Mouse (Mus musculus) C2C12 (cell line): ENCODE results near the gene Taco1. TPM values are rescaled to one million over a fixed set of nuclear protein-coding genes. Genes with fewer than 3 reads are reported as not detected.

Source experiments
- H3K27me3 ChIP-seq: one replicate; pipeline ENCODE4 v1.6.1; 2011; ENCODE audit not compliant: control insufficient read depth, insufficient read depth, insufficient read length
- H3K36me3 ChIP-seq: one replicate; pipeline ENCODE4 v1.6.1; 2011; ENCODE audit not compliant: control insufficient read depth, insufficient read depth
- H3K4me3 ChIP-seq: one replicate; pipeline ENCODE4 v1.5.1; 2011; ENCODE audit warnings: mild to moderate bottlenecking, control low read depth; ENCODE audit not compliant: poor library complexity, insufficient read depth, severe bottlenecking
- H3K79me2 ChIP-seq: one replicate; pipeline ENCODE4 v1.6.1; 2011; ENCODE audit not compliant: control insufficient read depth, insufficient read depth
- H3K79me3 ChIP-seq: one replicate; pipeline ENCODE4 v1.6.1; 2011; ENCODE audit warnings: low read depth, control low read depth
- H3ac ChIP-seq: one replicate; pipeline ENCODE3; 2011; ENCODE audit warnings: low read depth; ENCODE audit not compliant: control insufficient read depth, insufficient read length
- CEBPB ChIP-seq: IDR thresholded peaks from one replicate; pipeline ENCODE4 v1.6.1; 2011; ENCODE audit warnings: low read depth, mild to moderate bottlenecking, control low read depth, moderate library complexity
- CTCF ChIP-seq: IDR thresholded peaks from one replicate; pipeline ENCODE4 v1.5.1; 2011; ENCODE audit not compliant: control insufficient read depth, insufficient read depth, insufficient read length
- FOSL1 ChIP-seq: IDR thresholded peaks from one replicate; pipeline ENCODE4 v1.8.0; 2011; ENCODE audit warnings: mild to moderate bottlenecking, low read length; ENCODE audit not compliant: poor library complexity, insufficient read depth, severe bottlenecking
- MAX ChIP-seq: IDR thresholded peaks from one replicate; pipeline ENCODE4 v1.6.1; 2011; ENCODE audit warnings: mild to moderate bottlenecking, control low read depth
- MYOD1 ChIP-seq: IDR thresholded peaks from one replicate; pipeline ENCODE4 v1.6.1; 2011; ENCODE audit warnings: low read depth; ENCODE audit not compliant: control insufficient read depth, insufficient read length
- MYOG ChIP-seq: IDR thresholded peaks from one replicate; pipeline ENCODE4 v1.6.1; 2011; ENCODE audit not compliant: control insufficient read depth, insufficient read length; ENCODE audit errors: extremely low read depth
- USF1 ChIP-seq: IDR thresholded peaks from one replicate; pipeline ENCODE4 v1.6.1; 2011; ENCODE audit warnings: low read depth, mild to moderate bottlenecking, control low read depth, moderate library complexity
- polyA plus RNA-seq: library from polyadenylated mRNA; unstranded; fragments of >200 nt; fragmentation: generic; extraction: Trizol; gene quantifications from one replicate; pipeline ENCODE4 v1.2.1, GENCODE M21; 2012; ENCODE audit warnings: missing spikeins

Taco1 gene
- polyA plus RNA-seq, 1 experiment = 15.8 TPM

DNA sequence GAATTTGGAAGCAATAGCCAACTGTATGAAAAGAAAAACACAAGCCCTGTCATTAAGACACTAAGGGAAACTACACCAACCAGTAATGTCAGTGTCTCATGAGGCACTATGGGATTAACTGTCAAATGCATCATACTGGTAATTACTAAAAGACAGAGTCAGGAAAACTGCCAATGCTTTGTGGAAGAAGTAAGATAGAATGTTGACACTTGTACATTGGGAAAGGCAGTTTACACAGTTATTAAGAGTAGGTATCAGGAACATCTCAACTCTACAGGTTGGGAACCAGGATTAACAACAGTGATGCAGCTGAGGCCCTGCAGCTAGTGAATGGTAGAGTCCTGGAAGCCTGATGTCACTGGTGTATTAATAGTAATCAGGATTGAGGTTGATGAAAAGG lies 21.5 kb upstream of the Taco1 start:
- no peak overlapping the region for H3K4me3 ChIP-seq
- TF ChIP-seq MYOG (no peak), USF1 (no peak), CEBPB (no peak), MYOD1 (no peak), CTCF (no peak), FOSL1 (no peak), MAX (no peak)
- H3K36me3 ChIP-seq = peaks cover 18% of the 10 kb centered on the region
- no peaks in the 10 kb centered on the region for H3K27me3 ChIP-seq
- H3K79me2 ChIP-seq = peaks cover 78% of the 10 kb centered on the region
- peaks cover 52% of the 10 kb centered on the region for H3K79me3 ChIP-seq
- H3ac ChIP-seq = no peak overlapping the region

DNA sequence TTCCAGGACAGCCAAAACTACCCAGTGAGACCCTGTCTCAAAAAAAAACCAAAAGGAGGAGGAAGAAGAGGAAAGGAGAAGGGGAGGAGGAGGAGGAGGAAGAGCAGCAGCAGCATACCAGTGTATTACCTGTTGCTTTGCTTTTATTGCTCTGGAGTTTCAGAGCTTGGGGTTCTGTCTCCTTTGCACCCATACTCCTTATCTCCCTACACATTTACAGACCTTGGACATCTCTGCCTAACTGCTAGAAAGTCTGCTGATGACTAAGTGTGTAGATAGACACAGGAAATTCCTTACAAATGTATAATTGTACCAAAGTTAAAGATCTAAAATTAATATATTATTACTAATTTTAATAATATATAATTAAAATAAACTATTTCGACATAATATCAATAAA lies 20.6 kb upstream of the Taco1 start:
- TF ChIP-seq USF1 (no peak), CEBPB (no peak), MYOD1 (no peak)
- Histone ChIP-seq H3K27me3 (no peaks in the 10 kb centered on the region), H3K79me2 (peaks cover 69% of the 10 kb centered on the region), H3K36me3 (peaks cover 25% of the 10 kb centered on the region), H3K4me3 (no peak overlapping the region), H3ac (no peak overlapping the region), H3K79me3 (peaks cover 44% of the 10 kb centered on the region)

DNA sequence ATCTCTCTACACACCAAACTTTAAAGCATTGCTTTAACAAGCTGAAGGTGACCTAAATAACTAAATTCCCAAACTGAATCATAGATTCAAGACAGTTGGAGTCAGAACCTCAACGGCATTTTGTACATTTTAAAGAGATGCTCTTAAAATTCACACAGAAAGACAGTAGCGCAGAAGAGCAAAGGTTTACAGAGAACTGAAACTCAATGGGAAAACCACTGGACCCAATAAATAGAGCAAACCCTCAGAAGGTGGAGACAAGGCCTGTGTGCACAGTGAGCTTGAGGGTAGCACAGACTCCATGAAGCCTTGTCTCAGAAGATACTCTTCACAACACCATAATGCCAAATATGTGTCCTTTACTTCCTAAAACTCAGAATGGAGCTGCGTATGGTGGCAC lies 20.1 kb upstream of the Taco1 start:
- Histone ChIP-seq H3ac (no peak overlapping the region), H3K79me3 (peaks cover 39% of the 10 kb centered on the region), H3K27me3 (no peaks in the 10 kb centered on the region), H3K79me2 (peaks cover 64% of the 10 kb centered on the region), H3K36me3 (peaks cover 30% of the 10 kb centered on the region), H3K4me3 (no peak overlapping the region)
- TF ChIP-seq USF1 (no peak), FOSL1 (no peak), MAX (no peak), MYOG (no peak), CEBPB (no peak), CTCF (no peak), MYOD1 (no peak)

DNA sequence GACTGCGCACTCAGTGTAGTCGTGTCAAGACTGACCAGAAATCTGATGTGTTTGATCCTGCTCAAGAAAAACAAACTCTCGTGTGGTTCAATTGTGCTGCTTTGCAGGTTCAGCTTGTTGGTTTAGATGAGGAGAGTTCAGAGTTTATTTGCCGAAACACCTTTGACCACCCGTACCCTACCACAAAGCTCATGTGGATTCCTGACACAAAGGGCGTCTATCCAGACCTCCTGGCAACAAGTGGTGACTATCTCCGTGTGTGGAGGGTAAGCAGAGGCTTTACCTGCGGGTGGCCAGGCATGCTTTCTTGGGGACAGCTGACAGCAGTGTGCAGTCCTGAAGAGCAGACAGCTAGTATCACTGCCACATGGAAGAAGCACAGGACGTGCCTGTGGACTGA lies 19.3 kb upstream of the Taco1 start:
- H3K36me3 ChIP-seq = peaks cover 37% of the 10 kb centered on the region
- H3ac ChIP-seq = no peak overlapping the region
- TF ChIP-seq MAX = no peak
- no peak for TF ChIP-seq CTCF
- TF ChIP-seq USF1 = no peak
- no peak for TF ChIP-seq CEBPB
- no peak for TF ChIP-seq MYOD1
- no peak for TF ChIP-seq MYOG
- TF ChIP-seq FOSL1 = no peak
- peaks cover 32% of the 10 kb centered on the region for H3K79me3 ChIP-seq
- H3K27me3 ChIP-seq = no peaks in the 10 kb centered on the region
- peaks cover 56% of the 10 kb centered on the region for H3K79me2 ChIP-seq
- H3K4me3 ChIP-seq = no peak overlapping the region

DNA sequence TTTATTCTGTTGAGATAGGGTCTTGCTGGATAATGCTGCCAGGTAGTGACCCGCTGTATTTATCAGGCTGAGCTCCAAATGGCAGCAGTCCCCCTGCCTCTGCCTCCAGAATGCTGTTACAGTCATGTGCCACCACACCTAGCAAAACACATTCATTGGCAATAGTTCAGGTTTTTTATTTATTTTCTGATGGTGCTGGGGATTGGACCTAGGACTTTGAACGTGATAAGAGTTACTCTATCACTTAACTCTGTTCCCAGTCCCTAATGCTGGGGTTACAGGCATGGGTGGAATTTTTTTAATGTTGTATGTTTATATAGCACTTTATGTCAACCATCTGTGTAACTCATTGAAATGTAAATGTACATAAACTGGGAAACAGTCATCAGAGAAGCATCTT lies 11.9 kb upstream of the Taco1 start:
- Histone ChIP-seq H3K36me3 (peaks cover 91% of the 10 kb centered on the region), H3K79me2 (no peaks in the 10 kb centered on the region), H3ac (no peak overlapping the region), H3K79me3 (no peaks in the 10 kb centered on the region), H3K27me3 (no peaks in the 10 kb centered on the region), H3K4me3 (no peak overlapping the region)
- TF ChIP-seq MAX = no peak
- no peak for TF ChIP-seq CEBPB
- TF ChIP-seq FOSL1 = no peak
- TF ChIP-seq MYOD1 = no peak
- no peak for TF ChIP-seq MYOG
- TF ChIP-seq CTCF = no peak
- no peak for TF ChIP-seq USF1

DNA sequence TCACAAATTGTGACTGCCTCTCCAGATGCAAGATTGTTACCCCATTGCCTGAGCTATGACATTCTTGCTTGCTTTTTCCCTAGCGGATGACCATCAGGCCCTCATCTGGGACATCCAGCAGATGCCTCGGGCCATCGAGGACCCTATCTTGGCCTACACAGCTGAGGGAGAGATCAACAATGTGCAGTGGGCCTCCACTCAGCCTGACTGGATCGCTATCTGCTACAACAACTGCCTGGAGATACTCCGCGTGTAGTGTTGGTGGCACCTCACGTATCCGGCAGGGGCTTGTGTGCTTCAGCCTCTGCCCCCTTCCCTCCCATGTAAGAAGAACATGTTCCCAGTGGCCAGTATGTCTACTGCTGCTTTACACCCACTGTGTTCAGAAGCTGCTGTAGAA lies 11.3 kb upstream of the Taco1 start:
- no peak overlapping the region for H3ac ChIP-seq
- no peaks in the 10 kb centered on the region for H3K79me2 ChIP-seq
- H3K79me3 ChIP-seq = no peaks in the 10 kb centered on the region
- H3K27me3 ChIP-seq = no peaks in the 10 kb centered on the region
- H3K4me3 ChIP-seq = no peak overlapping the region
- H3K36me3 ChIP-seq = peaks cover 91% of the 10 kb centered on the region
- no peak for TF ChIP-seq USF1
- TF ChIP-seq CEBPB = no peak
- TF ChIP-seq FOSL1 = no peak
- no peak for TF ChIP-seq MAX
- no peak for TF ChIP-seq MYOG
- no peak for TF ChIP-seq CTCF
- TF ChIP-seq MYOD1 = no peak
